Mouse (Mus musculus) neural tube, embryonic 14.5 days (tissue): ENCODE measurements around the gene Npepps. TPM values are rescaled to one million over a fixed set of nuclear protein-coding genes. Genes with fewer than 3 reads are reported as not detected.
"Not testable (repeated sequence)": the region's sequence is repeated elsewhere in the genome, so short reads cannot be mapped to it uniquely, and the experiment has no call there.

ENCODE experiments used
- ATAC-seq: fragments of 200-750 bp; cut with Nextera tagmentation; 2 replicates; pipeline ENCODE4 v1.8.0; 2017; ENCODE audit warnings: low read depth, mild to moderate bottlenecking, moderate TSS enrichment, moderate library complexity
- H3K27ac ChIP-seq: fragments of 300-500 bp; sonication (generic); 2 replicates; pipeline ENCODE4 v1.5.1; 2014; ENCODE audit warnings: low read depth, mild to moderate bottlenecking, control low read depth, low read length, moderate library complexity, mixed read lengths
- H3K27me3 ChIP-seq: fragments of 300-500 bp; sonication (generic); 2 replicates; pipeline ENCODE4 v1.6.1; 2014; ENCODE audit warnings: low read length; ENCODE audit not compliant: control insufficient read depth, insufficient read depth
- H3K36me3 ChIP-seq: fragments of 300-500 bp; sonication (generic); 2 replicates; pipeline ENCODE4 v1.6.1; 2014; ENCODE audit warnings: low read length, mixed read lengths; ENCODE audit not compliant: control insufficient read depth, insufficient read depth
- H3K4me1 ChIP-seq: fragments of 300-500 bp; sonication (generic); 2 replicates; pipeline ENCODE4 v1.6.1; 2014; ENCODE audit warnings: low read length; ENCODE audit not compliant: control insufficient read depth, insufficient read depth
- H3K4me2 ChIP-seq: fragments of 300-500 bp; sonication (generic); 2 replicates; pipeline ENCODE4 v1.6.1; 2014; ENCODE audit warnings: mild to moderate bottlenecking, low read depth, low read length, control low read depth
- H3K4me3 ChIP-seq: fragments of 300-500 bp; sonication (generic); 2 replicates; pipeline ENCODE4 v1.5.1; 2014; ENCODE audit warnings: low read depth, low read length, control low read depth, mixed read lengths
- H3K9ac ChIP-seq: fragments of 300-500 bp; sonication (generic); replicated peaks from 2 replicates; pipeline ENCODE4 v1.6.1; 2014; ENCODE audit warnings: low read depth, mild to moderate bottlenecking, control low read depth, low read length, mixed read lengths
- H3K9me3 ChIP-seq: fragments of 300-500 bp; sonication (generic); 2 replicates; pipeline ENCODE4 v1.6.1; 2016; ENCODE audit warnings: low read length; ENCODE audit not compliant: control insufficient read depth
- WGBS: fragments of 180-500 bp; shearing (Covaris S2); extraction: QIAGEN DNeasy Blood & Tissue Kit; methylation state at CpG from one replicate; pipeline ENCODE4 v1.1.7; 2014; 5-methylcytosine and 5-hydroxymethylcytosine counted together
- polyA plus RNA-seq: library from polyadenylated mRNA; unstranded; fragments of >200 nt; fragmentation: Nextera tagmentation; extraction: Ambion mirVana; gene quantifications from 2 replicates; pipeline ENCODE4 v1.2.1, GENCODE M21; 2014

Npepps gene
- 137 and 157 TPM in 2 replicates for polyA plus RNA-seq

DNA sequence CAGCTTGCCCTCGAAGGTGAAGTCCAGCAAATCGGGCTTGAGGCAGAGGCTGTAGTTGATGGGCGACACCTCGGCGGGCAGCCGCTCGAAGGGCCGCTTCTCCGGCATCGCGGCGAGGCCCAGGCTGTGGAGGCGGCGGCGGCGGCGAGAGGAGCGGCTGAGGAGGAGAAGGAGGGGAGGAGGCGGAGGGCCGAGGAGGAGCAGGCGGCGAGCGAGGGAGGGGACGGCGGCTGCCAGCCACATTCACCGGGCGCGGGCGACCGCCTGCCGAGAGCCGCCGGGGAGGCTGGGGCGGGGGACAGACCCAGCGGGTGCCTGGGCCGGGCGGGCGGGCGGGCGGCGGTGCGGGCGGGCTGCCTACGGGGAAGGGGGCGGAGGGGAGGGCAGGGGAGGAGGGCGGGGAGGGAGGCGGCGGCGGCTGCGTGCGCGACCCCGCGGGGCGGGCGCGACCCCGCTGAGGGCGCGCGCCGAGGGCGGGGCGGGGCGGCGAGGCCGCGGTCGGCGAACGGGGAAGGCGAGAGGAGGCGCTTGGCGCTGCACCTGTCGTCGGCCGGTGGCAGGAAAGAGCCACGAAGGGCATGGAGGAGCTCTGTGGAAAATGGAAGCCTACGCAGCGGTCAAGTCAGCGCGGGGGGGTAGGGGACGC is at the start of gene Npepps:
Gene Npepps, minus strand, starts transcription at position 423 of the 646 bp plus-strand sequence.
- Histone ChIP-seq H3K4me2 (peak within 1 kb of the TSS; percentile 83), H3K4me3 (peak within 1 kb of the TSS; percentile 100), H3K4me1 (peaks cover 10% of the 10 kb centered on the region), H3K9ac (peak within 1 kb of the TSS; percentile 99), H3K9me3 (no peaks in the 10 kb centered on the region), H3K27me3 (no peaks in the 10 kb centered on the region), H3K27ac (peak within 1 kb of the TSS; percentile 98), H3K36me3 (no peaks in the 10 kb centered on the region)
- under 1% methylated on average over 25 of the region's 83 CpGs for whole genome bisulfite sequencing
- ATAC-seq = peak; percentile 76

- 0 out of 2 replicates have a peak, but pooled peaks cover 4% of the 10 kb centered on the region for H3K4me1 ChIP-seq
- peaks cover 21% of the 10 kb centered on the region for H3K36me3 ChIP-seq
- ATAC-seq = no peak
- H3K27me3 ChIP-seq = no peaks in the 10 kb centered on the region
- no peak overlapping the region for H3K27ac ChIP-seq
- H3K9me3 ChIP-seq = no peaks in the 10 kb centered on the region
- H3K4me3 ChIP-seq = no peak overlapping the region
- no peak overlapping the region for H3K9ac ChIP-seq
- H3K4me2 ChIP-seq = no peak overlapping the region
- WGBS = 25% methylated on average over 9 of the region's 9 CpGs
These were observed 47.7 kb upstream of the Npepps start for GRCm38 (mm10) chr11:97328148-97328547.

GRCm38 (mm10) chr11:97325224-97325623 is 44.8 kb upstream of the Npepps start:
- WGBS = 71% methylated on average over 1 of the region's 1 CpGs
- no peak overlapping the region for H3K4me2 ChIP-seq
- no peak for ATAC-seq
- H3K4me1 ChIP-seq = no peaks in the 10 kb centered on the region
- no peaks in the 10 kb centered on the region for H3K9me3 ChIP-seq
- H3K9ac ChIP-seq = no peak overlapping the region
- peaks cover 22% of the 10 kb centered on the region for H3K36me3 ChIP-seq
- H3K27ac ChIP-seq = no peak overlapping the region
- H3K4me3 ChIP-seq = no peak overlapping the region
- H3K27me3 ChIP-seq = no peaks in the 10 kb centered on the region

DNA sequence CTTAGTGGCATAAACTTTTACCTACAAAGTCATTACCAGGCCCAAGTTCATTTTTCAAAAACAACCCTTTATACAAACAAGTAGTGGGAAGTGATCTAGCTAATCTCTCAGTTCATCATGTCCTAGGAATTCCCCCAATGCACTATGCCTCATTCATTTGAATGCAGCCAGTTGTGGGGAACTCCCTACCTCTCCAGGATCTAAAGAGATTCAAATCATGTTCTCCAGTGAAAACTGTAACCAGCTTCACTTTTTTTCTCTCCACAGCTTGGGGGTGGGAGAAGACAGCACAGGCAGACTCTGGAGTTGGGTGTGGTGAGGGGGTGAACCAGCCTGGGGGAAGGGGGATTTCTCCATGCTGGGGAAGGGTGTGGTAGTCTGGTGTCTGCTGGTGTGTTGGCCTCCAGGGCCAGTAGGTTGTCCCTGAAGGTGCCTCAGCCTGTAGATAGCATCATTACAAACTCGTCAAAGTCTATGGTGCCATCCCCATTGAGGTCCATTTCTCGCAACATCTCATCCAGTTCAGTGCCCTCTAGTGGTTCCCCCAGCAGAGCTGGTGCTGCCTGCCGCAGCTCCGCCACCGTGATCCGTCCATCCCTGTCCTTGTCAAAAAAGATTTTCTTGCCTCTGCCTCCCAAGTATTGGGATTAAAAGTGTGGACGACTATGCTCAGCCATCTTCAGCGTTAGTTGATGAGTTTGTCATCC is 41.6 kb upstream of the Npepps start:
- H3K27me3 ChIP-seq, ATAC-seq, H3K9ac ChIP-seq, H3K9me3 ChIP-seq, H3K4me2 ChIP-seq, H3K27ac ChIP-seq, H3K4me3 ChIP-seq, H3K4me1 ChIP-seq: not testable (repeated sequence)
- peaks cover 17% of the 10 kb centered on the region for H3K36me3 ChIP-seq
- WGBS = 89% methylated on average over 8 of the region's 8 CpGs

GRCm38 (mm10) chr11:97321197-97321596 is 40.8 kb upstream of the Npepps start:
- WGBS = 94% methylated on average over 8 of the region's 8 CpGs
- H3K4me1 ChIP-seq = peaks cover 3% of the 10 kb centered on the region; the same call in 1 of the 2 replicates
- no peak overlapping the region for H3K4me2 ChIP-seq
- ATAC-seq = no peak
- H3K27ac ChIP-seq = no peak overlapping the region
- H3K27me3 ChIP-seq = no peaks in the 10 kb centered on the region
- H3K4me3 ChIP-seq = no peak overlapping the region
- H3K36me3 ChIP-seq = peaks cover 10% of the 10 kb centered on the region; the same call in 1 of the 2 replicates
- H3K9me3 ChIP-seq = no peaks in the 10 kb centered on the region
- no peak overlapping the region for H3K9ac ChIP-seq

DNA sequence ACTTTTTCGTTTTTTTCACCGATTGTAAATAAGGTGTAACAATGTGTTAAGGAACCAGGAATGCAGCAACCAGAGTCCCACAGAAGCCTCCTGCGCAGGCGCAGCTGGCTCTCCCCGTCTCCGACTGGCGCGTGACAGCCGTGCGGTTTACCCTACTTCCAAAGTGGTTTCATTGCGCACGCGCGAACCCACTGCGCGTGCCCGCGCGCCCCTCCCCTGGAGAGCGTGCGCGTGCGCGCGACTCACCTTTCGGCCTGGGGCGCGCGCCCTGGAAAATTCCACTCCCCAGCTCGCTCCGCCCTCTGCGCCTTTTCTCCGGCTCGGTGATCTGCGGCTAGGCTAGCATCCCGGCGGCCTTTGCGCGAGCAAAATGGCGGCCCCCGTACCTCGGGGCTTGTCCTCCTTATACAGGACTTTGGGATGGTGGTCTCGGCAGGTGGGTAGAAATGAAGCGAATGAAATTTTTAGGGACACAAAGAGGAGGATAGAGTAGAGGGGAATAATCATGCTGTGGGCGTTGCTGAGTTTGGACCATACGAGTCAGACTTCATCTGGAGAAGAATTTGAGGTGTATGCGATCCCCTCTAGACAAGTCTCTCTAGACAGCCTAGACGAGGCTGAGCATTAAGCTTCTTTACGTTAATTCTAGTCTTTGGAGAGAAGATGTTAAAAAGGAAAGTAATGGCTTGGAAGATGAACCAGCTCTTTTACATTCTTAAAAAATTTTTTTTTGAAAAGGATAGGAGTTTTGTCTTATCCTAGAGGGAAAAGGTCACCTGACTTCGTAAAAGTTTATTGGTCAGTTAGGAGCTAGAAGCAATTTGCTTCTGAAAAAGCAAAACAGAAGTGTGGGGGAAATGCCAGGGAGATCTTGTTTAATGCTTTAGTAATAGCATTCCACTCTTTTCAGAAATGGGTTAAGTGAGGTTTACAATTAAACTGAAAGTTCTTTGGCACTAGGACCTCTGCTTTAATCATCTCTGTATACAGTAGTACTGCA is 35.4 kb upstream of the Npepps start, which contains the start of gene Mrpl45:
Gene Mrpl45, plus strand, starts transcription at position 213 of the 1,000 bp plus-strand sequence.
- under 1% methylated on average over 50 of the region's 50 CpGs for WGBS
- Histone ChIP-seq H3K4me2 (peak within 1 kb of the TSS; percentile 55), H3K27me3 (no peaks in the 10 kb centered on the region), H3K36me3 (no peaks in the 10 kb centered on the region), H3K4me3 (peak within 1 kb of the TSS; percentile 46), H3K4me1 (peaks cover 8% of the 10 kb centered on the region; the same call in 1 of the 2 replicates), H3K27ac (peak within 1 kb of the TSS; percentile 71), H3K9ac (peak within 1 kb of the TSS; percentile 56), H3K9me3 (no peaks in the 10 kb centered on the region)
- ATAC-seq = peak; percentile 96

DNA sequence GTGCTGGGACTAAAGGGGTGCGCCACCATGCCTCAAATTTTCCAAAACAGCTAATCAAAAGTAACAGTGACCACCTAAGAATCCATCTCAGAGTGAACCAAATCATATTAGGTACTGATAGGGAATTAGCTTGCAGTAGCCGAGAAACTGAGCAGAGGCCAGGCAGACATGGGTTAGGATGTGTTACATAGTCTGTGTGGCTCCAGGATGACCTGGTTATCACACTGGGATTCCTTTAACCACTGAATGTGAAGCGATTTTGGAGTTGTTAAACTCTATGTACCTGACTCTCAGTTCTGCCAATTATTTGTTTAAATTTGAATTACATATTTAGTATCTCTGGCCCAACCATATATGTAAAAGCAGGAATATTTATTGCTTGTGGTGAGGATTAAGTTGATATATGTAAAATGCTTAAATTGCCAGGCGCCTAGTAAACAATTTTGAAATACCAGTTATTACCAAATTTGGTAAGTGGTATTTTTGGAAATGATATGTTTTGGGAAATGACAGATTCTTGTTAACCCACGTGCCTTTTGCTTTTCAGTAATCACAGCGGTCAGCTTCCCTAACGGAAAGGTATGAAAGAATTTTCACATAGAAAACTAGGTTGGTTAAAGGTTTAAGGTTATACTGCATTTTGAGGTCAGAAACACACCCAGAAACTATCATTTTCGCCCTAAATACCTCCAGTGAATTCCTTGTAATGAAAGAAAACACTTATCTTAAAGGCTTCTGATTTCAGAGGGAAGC is 34.5 kb upstream of the Npepps start:
- H3K4me1 ChIP-seq = peaks cover 9% of the 10 kb centered on the region; the same call in 1 of the 2 replicates
- H3K36me3 ChIP-seq = no peaks in the 10 kb centered on the region
- H3K27me3 ChIP-seq = no peaks in the 10 kb centered on the region
- H3K27ac ChIP-seq = peak overlapping the region; percentile 44; the same call in 1 of the 2 replicates
- peak overlapping the region; percentile 55 for H3K4me2 ChIP-seq
- ATAC-seq = no peak
- no peak overlapping the region for H3K9ac ChIP-seq
- H3K4me3 ChIP-seq = peak overlapping the region; percentile 46
- 51% methylated on average over 8 of the region's 8 CpGs for WGBS
- no peaks in the 10 kb centered on the region for H3K9me3 ChIP-seq

DNA sequence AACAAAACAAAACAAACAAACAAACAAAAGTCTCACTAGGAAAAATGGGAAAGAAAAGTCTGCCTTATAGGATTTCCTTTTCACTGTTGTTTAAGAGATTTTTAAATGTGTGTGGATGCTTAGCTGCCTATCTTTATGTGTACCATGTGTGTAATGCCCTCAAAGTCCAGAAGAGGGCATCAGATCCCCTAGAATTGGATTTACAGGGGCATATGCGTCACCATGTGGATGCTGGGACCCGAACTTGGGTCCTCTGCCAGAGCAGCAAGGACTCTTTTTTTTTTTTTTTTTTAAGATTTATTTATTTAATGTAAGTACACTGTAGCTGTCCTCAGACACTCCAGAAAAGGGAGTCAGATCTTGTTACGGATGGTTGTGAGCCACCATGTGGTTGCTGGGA is 33.7 kb upstream of the Npepps start:
- no peak overlapping the region for H3K4me3 ChIP-seq
- H3K4me1 ChIP-seq = peaks cover 9% of the 10 kb centered on the region; the same call in 1 of the 2 replicates
- no peak for ATAC-seq
- H3K27me3 ChIP-seq = no peaks in the 10 kb centered on the region
- no peaks in the 10 kb centered on the region for H3K36me3 ChIP-seq
- H3K27ac ChIP-seq = no peak overlapping the region
- H3K9me3 ChIP-seq = no peaks in the 10 kb centered on the region
- 98% methylated on average over 3 of the region's 3 CpGs for WGBS
- H3K9ac ChIP-seq = no peak overlapping the region
- no peak overlapping the region for H3K4me2 ChIP-seq
